Mouse (Mus musculus): ENCODE measurements around the gene Rbms3. TPM values are rescaled to one million over a fixed set of nuclear protein-coding genes. Genes with fewer than 3 reads are reported as not detected.

The Rbms3 gene
- polyA plus RNA-seq, 1 experiment from 2014 or later, result 13.1 TPM

- H3K9me3 ChIP-seq (replicated peaks), result no peaks in the 10 kb centered on the region
- no peak overlapping the region for H3K9ac ChIP-seq
- peaks cover 15% of the 10 kb centered on the region for H3K4me1 ChIP-seq
- 0 out of 2 replicates have a peak overlapping the region, but pooled peaks have one; percentile 19 for H3K27ac ChIP-seq
- WGBS, result 18% methylated on average over 2 of the region's 2 CpGs
- no peak overlapping the region for H3K4me2 ChIP-seq
- ATAC-seq, result no peak
- H3K27me3 ChIP-seq, result peaks cover 42% of the 10 kb centered on the region
- no peaks in the 10 kb centered on the region for H3K36me3 ChIP-seq (ENCODE audit: poor library complexity, severe bottlenecking)
- H3K4me3 ChIP-seq, result no peak overlapping the region
Measured at GRCm38 (mm10) chr9:116911781-116912492, 717.8 kb downstream of the Rbms3 start.

DNA sequence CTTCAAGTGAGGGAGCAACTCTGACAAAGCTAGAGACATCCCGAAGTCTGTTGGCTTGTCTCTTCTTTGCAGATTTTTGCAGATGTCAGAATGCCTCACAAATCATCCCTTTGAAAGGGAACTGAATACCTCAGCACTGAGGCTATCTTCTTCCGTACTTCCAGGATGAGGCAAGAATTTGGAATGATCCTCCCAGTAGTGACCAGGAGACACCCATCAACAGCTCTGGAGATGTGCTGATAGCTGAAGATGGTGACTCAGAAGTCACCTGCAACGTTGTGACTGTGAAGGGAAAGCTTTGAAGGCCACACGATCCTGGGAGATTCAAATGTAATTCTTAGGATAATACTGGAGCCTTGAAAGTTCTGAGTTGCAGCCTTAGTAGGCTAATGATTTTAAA, 720.2 kb downstream of the Rbms3 start:
- Histone ChIP-seq H3K4me3 (no peak overlapping the region), H3K9me3 (replicated peaks) (no peaks in the 10 kb centered on the region), H3K27ac (no peak overlapping the region), H3K27me3 (peaks cover 18% of the 10 kb centered on the region), H3K4me2 (no peak overlapping the region), H3K4me1 (peaks cover 15% of the 10 kb centered on the region), H3K36me3 (ENCODE audit: poor library complexity, severe bottlenecking) (no peaks in the 10 kb centered on the region), H3K9ac (no peak overlapping the region)
- ATAC-seq, result no peak
- WGBS, result 85% methylated on average over 4 of the region's 4 CpGs

DNA sequence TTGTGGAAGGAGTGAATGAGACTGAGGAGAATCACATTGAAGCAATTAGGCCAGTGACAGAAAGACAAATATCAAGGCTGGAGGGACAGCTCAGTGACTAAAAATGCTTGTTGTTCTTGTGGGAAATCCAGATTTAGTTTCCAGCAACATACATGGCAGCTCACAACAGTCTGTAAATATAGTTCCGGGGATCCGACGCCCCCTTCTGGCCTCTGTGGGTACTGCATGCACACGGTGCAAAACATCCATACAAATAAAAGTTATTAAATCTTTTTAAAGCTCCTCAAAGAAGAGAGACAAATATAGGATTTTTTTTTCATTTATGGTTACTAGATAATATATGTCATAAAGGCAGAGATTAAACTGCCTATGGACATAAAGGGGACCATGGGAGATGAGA, 722.8 kb downstream of the Rbms3 start:
- Histone ChIP-seq H3K36me3 (ENCODE audit: poor library complexity, severe bottlenecking) (no peaks in the 10 kb centered on the region), H3K27me3 (peaks cover 13% of the 10 kb centered on the region; the same call in 1 of the 2 replicates), H3K9ac (no peak overlapping the region), H3K4me1 (peaks cover 6% of the 10 kb centered on the region; the same call in 1 of the 2 replicates), H3K9me3 (replicated peaks) (no peaks in the 10 kb centered on the region), H3K4me3 (no peak overlapping the region), H3K27ac (no peak overlapping the region), H3K4me2 (no peak overlapping the region)
- WGBS, result 67% methylated on average over 4 of the region's 4 CpGs
- ATAC-seq, result no peak

GRCm38 (mm10) chr9:116905646-116906045, 724.1 kb downstream of the Rbms3 start:
- 31% methylated on average over 2 of the region's 2 CpGs for WGBS
- peak; percentile 45; the same call in 1 of the 2 replicates for ATAC-seq
- Histone ChIP-seq H3K27ac (no peak overlapping the region), H3K9me3 (replicated peaks) (no peaks in the 10 kb centered on the region), H3K9ac (no peak overlapping the region), H3K36me3 (ENCODE audit: poor library complexity, severe bottlenecking) (no peaks in the 10 kb centered on the region), H3K27me3 (peaks cover 13% of the 10 kb centered on the region; the same call in 1 of the 2 replicates), H3K4me3 (no peak overlapping the region), H3K4me1 (no peaks in the 10 kb centered on the region), H3K4me2 (no peak overlapping the region)

GRCm38 (mm10) chr9:116903304-116903993, 726.3 kb downstream of the Rbms3 start:
- Histone ChIP-seq H3K27ac (no peak overlapping the region), H3K9me3 (replicated peaks) (no peaks in the 10 kb centered on the region), H3K9ac (no peak overlapping the region), H3K4me3 (no peak overlapping the region), H3K4me2 (no peak overlapping the region), H3K36me3 (ENCODE audit: poor library complexity, severe bottlenecking) (no peaks in the 10 kb centered on the region), H3K4me1 (no peaks in the 10 kb centered on the region), H3K27me3 (peaks cover 9% of the 10 kb centered on the region; the same call in 1 of the 2 replicates)
- 71% methylated on average over 11 of the region's 11 CpGs for whole genome bisulfite sequencing
- no peak for ATAC-seq

DNA sequence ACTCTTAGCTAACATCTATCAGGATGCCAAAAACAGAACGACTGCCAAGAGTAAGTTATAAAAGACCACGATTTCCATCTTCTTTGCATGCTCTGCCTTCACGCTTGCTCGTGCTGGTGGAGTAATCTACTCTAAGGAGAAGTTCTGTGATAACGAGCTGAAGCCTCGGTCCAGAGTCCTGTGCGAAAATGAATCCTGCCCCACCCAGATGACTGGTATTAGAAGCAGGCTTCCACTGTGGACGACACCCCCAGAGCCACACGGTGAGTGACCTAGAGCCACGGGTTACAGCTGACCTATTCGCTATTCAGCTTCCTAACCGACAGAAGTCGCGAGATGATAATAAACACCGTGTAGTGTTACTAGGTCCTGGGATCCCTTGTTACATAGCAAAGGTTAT, 730.3 kb downstream of the Rbms3 start:
- no peak for ATAC-seq
- H3K9ac ChIP-seq, result no peak overlapping the region
- WGBS, result 83% methylated on average over 15 of the region's 15 CpGs

DNA sequence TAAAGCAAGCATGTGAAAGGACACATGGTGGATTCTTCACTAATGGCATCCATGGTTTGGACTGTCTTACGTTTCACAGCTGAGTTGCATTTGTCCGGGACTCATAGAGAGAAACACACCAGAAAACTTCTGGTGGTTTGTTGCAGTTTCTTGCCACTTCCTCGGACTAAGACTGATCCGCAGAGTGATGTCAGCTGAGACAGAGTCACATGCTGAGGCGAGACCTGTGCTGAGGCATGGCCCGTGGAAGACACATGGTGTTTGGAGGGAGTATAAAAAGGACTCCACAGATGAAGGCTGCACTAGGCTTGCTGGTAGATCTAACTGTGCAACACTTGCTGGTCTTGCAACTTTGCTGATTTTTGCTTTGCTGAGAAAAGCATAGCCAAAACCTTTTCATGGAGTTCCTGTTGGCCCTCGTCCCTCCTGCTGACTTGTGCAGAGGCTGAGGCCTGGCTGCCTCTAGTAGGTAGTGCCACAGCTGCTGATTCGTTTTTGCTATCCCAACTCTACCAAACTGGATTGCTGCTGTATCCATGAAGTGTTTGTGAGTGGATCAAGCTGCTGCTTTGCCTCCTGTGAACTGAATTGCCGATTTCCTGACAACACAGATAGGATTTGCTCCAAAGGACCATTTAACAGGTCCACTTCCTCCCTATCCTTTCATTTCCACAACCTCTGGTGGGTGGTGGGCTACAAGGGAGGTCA, 742.6 kb downstream of the Rbms3 start:
- Histone ChIP-seq H3K4me2 (no peak overlapping the region), H3K27ac (no peak overlapping the region), H3K9me3 (replicated peaks) (no peaks in the 10 kb centered on the region), H3K4me3 (no peak overlapping the region), H3K36me3 (ENCODE audit: poor library complexity, severe bottlenecking) (no peaks in the 10 kb centered on the region), H3K27me3 (no peaks in the 10 kb centered on the region), H3K9ac (no peak overlapping the region), H3K4me1 (peaks cover 7% of the 10 kb centered on the region)
- 89% methylated on average over 9 of the region's 9 CpGs for WGBS
- no peak for ATAC-seq

More for the DNA sequence above, 730.3 kb downstream of the Rbms3 start:
- Histone ChIP-seq H3K27me3 (0 out of 2 replicates have a peak, but pooled peaks cover 4% of the 10 kb centered on the region), H3K4me2 (no peak overlapping the region), H3K4me1 (no peaks in the 10 kb centered on the region), H3K36me3 (ENCODE audit: poor library complexity, severe bottlenecking) (no peaks in the 10 kb centered on the region), H3K9me3 (replicated peaks) (no peaks in the 10 kb centered on the region), H3K4me3 (no peak overlapping the region), H3K27ac (no peak overlapping the region)

GRCm38 (mm10) chr9:116885617-116886016, 744.1 kb downstream of the Rbms3 start:
- no peak overlapping the region for H3K4me3 ChIP-seq
- no peaks in the 10 kb centered on the region for H3K27me3 ChIP-seq
- H3K4me2 ChIP-seq, result no peak overlapping the region
- no peak overlapping the region for H3K27ac ChIP-seq
- H3K36me3 ChIP-seq (ENCODE audit: poor library complexity, severe bottlenecking), result no peaks in the 10 kb centered on the region
- no peak overlapping the region for H3K9ac ChIP-seq
- no peaks in the 10 kb centered on the region for H3K9me3 ChIP-seq (replicated peaks)
- WGBS, result 62% methylated on average over 5 of the region's 5 CpGs
- no peaks in the 10 kb centered on the region for H3K4me1 ChIP-seq
- ATAC-seq, result no peak

DNA sequence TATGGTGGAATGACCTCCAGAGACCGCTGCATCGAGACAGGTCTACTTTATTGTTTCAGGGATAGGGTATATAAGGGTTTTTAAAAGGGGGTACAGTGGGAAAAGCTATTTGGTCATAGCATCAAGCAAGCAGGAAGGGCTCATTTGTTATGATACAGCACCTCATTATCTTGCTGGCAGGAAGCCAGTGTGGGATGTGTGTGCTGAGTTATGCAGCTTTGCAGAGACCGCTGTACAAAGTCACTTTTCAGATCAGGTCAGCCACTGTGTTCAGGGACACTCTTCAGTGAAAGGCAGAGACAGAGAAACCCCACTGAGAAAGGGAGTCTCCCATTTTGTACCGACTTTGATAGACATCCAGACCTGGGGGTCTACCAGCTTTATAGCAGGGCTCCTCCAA, 749.2 kb downstream of the Rbms3 start:
- H3K9me3 ChIP-seq (replicated peaks), result peaks cover 11% of the 10 kb centered on the region
- 83% methylated on average over 4 of the region's 4 CpGs for WGBS
- H3K36me3 ChIP-seq (ENCODE audit: poor library complexity, severe bottlenecking), result no peaks in the 10 kb centered on the region
- H3K4me2 ChIP-seq, result no peak overlapping the region
- H3K27ac ChIP-seq, result no peak overlapping the region
- no peak overlapping the region for H3K4me3 ChIP-seq
- no peaks in the 10 kb centered on the region for H3K27me3 ChIP-seq
- H3K4me1 ChIP-seq, result no peaks in the 10 kb centered on the region
- H3K9ac ChIP-seq, result no peak overlapping the region
- no peak for ATAC-seq

- Histone ChIP-seq H3K4me2 (no peak overlapping the region), H3K9ac (no peak overlapping the region), H3K4me3 (no peak overlapping the region), H3K27ac (no peak overlapping the region), H3K27me3 (no peaks in the 10 kb centered on the region), H3K4me1 (no peaks in the 10 kb centered on the region), H3K9me3 (replicated peaks) (peaks cover 11% of the 10 kb centered on the region), H3K36me3 (ENCODE audit: poor library complexity, severe bottlenecking) (no peaks in the 10 kb centered on the region)
- no peak for ATAC-seq
- WGBS, result 88% methylated on average over 10 of the region's 10 CpGs
Measured at GRCm38 (mm10) chr9:116879600-116880457, 749.9 kb downstream of the Rbms3 start.

DNA sequence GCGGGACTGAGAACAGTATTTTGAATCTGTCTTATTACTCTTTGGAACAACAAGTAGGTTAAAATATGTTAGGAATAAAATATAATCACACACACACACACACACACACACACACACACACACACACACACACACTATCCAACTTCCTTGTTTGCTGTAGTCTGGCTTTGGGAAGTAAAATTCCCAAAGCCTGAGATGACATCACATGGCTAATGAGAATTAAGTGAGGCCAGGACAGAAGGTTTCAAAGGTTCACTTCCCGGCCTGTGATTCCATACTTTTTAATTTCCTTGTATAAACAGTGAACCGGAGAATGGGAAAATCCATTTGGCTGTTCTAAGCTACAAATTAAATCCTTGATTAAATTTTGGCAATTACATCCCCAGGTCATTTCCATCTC, 752.9 kb downstream of the Rbms3 start:
- no peak overlapping the region for H3K4me2 ChIP-seq
- H3K4me1 ChIP-seq, result no peaks in the 10 kb centered on the region
- H3K4me3 ChIP-seq, result no peak overlapping the region
- H3K9me3 ChIP-seq (replicated peaks), result peaks cover 11% of the 10 kb centered on the region
- 79% methylated on average over 3 of the region's 3 CpGs for WGBS
- no peaks in the 10 kb centered on the region for H3K27me3 ChIP-seq
- H3K27ac ChIP-seq, result no peak overlapping the region
- no peaks in the 10 kb centered on the region for H3K36me3 ChIP-seq (ENCODE audit: poor library complexity, severe bottlenecking)
- no peak for ATAC-seq
- no peak overlapping the region for H3K9ac ChIP-seq

Data from forebrain, embryonic 13.5 days (tissue).